ENCODE assay signal across 21 mouse cellular contexts in genomic region chr14:25651905-25652304, GRCm38 (mm10). TPM values are rescaled to one million over a fixed set of nuclear protein-coding genes. Genes with fewer than 3 reads are reported as not detected.
DNase-seq lines count a peak whose midpoint lies in the region; TF ChIP-seq lines count a peak whose summit lies in the region.
"Had no signal": no experiment of that assay in that cellular context is flagged by ENCODE, and none has a peak within 500 bp of the region (broad histone marks: within the 10 kb centered on the region; RNA-seq: fewer than 3 reads in every experiment).

No protein-coding gene starts in this region.

- H3K4me2 ChIP-seq in myocyte (ENCODE audit: low read depth) = no peak overlapping the region
- H3K4me2 ChIP-seq: embryonic facial prominence, embryonic 13.5 days; embryonic facial prominence, embryonic 15.5 days; forebrain, embryonic 12.5 days had no signal

- H3K27me3 ChIP-seq in myocyte (ENCODE audit: control insufficient read depth, insufficient read depth, insufficient read length) = no peaks in the 10 kb centered on the region
- H3K27me3 ChIP-seq: CH12.LX; embryonic facial prominence, embryonic 13.5 days; embryonic facial prominence, embryonic 15.5 days; forebrain, embryonic 12.5 days had no signal

- DNase-seq in heart, adult 11 months = peak; percentile 91
- DNase-seq in heart, postnatal 4 days = no peak
- DNase-seq in left cerebral cortex, adult 2 months (ENCODE audit: extremely low spot score in 1 of 2, low spot score in 2 of 2) = no peak
- DNase-seq in left cerebral cortex, adult 11 months (ENCODE audit: low spot score) = no peak
- DNase-seq in layer of hippocampus, postnatal 14 days (ENCODE audit: low spot score in 2 of 2) = no peak
- DNase-seq: adrenal gland, adult 2 months; adrenal gland, postnatal 10 days; adrenal gland, postnatal 25 days; B cell, adult 2 months; cerebellum, adult 11-12 months; cerebellum, adult 2 months; cerebellum, adult 9-10 months; cerebellum, postnatal 10 days; cerebellum, postnatal 25 days had no signal

- H3K79me2 ChIP-seq in myocyte (ENCODE audit: control insufficient read depth, insufficient read depth) = no peaks in the 10 kb centered on the region

- no peak for TF ChIP-seq CTCF in left cerebral cortex, adult 2 months (IDR thresholded peaks at IDR 0.05)

- H3K36me3 ChIP-seq in myocyte (ENCODE audit: control insufficient read depth, insufficient read depth) = peaks cover 60% of the 10 kb centered on the region

- no peak overlapping the region for H3ac ChIP-seq in myocyte (ENCODE audit: control insufficient read depth, insufficient read length)

- TF ChIP-seq POLR2A in myocyte (IDR thresholded peaks at IDR 0.05; ENCODE audit: insufficient read length, low read depth) = no peak

- H3K27ac ChIP-seq in left cerebral cortex, adult 2 months = peak overlapping the region; percentile 90; the same call in 1 of the 2 replicates
- H3K27ac ChIP-seq: embryonic facial prominence, embryonic 13.5 days; embryonic facial prominence, embryonic 15.5 days; forebrain, embryonic 10.5 days; forebrain, embryonic 12.5 days had no signal

- intact Hi-C loops in left cerebral cortex, adult 2 months (cut with DNase I) = loop anchor here (10.0 kb wide), 1 partner anchor 877 kb away; no protein-coding TSS in a partner anchor

- no peak overlapping the region for H3K4me3 ChIP-seq in left cerebral cortex, adult 2 months
- H3K4me3 ChIP-seq in myocyte = no peak overlapping the region
- H3K4me3 ChIP-seq: embryonic facial prominence, embryonic 13.5 days; embryonic facial prominence, embryonic 15.5 days; erythroblast, embryonic 14.5 days; forebrain, embryonic 10.5 days; forebrain, embryonic 12.5 days had no signal

TF ChIP-seq in myocyte, 11 proteins besides CTCF, POLR2A, EP300 and RAD21:
- TF ChIP-seq TCF3 (IDR thresholded peaks at IDR 0.05; ENCODE audit: insufficient read length, low read depth) (no peak), POLR2AphosphoS2 (IDR thresholded peaks at IDR 0.05; ENCODE audit: insufficient read length, low read depth) (peak; percentile 54)
TF ChIP-seq in myocyte: peak in this region for 1.

RNA-seq across cellular contexts. Expression of gene Ppif, which starts 42.0 kb away (rescaled TPM):
- total RNA-seq in heart, postnatal 4 days (2021) = 100 to 1,000 TPM; 188 to 208 TPM
- 10 to 100 TPM; 24.0 to 24.3 TPM for total RNA-seq in left cerebral cortex, adult 2 months (2021)
- polyA plus RNA-seq in myocyte (2012; fragmentation: generic; extraction: Trizol) = 14.1 TPM
- 10 to 100 TPM; 27.6 to 27.7 TPM for total RNA-seq in layer of hippocampus, postnatal 14 days (2021)

Comparison
In these comparisons a context has a peak if more than half of its experiments do, and no peak if none do; other contexts are left out.
1. RNA of gene Ppif, which starts 42.0 kb away (total RNA-seq): 188 to 208 TPM in heart, postnatal 4 days; 27.6 to 27.7 TPM in layer of hippocampus, postnatal 14 days and 24.0 to 24.3 TPM in left cerebral cortex, adult 2 months; every median in the first group is over 4 times any median in the second.